Mouse (Mus musculus): ENCODE data around the gene Ero1lb.
A peak's percentile ranks its signal among the peaks of the same experiment; 100 is the strongest.

Ero1lb gene

GRCm38 (mm10) chr13:12565621-12566390 is at the start of gene Ero1lb:
Gene Ero1lb, plus strand, starts transcription at chr13:12565874.
- peak; percentile 98 for DNase-seq (ENCODE audit: low read depth)

GRCm38 (mm10) chr13:12519371-12519770 is 46.3 kb upstream of the Ero1lb start:
- DNase-seq (ENCODE audit: low read depth) = no peak

GRCm38 (mm10) chr13:12519955-12520584 is 45.6 kb upstream of the Ero1lb start, which contains the start of gene Edaradd:
Gene Edaradd, minus strand, starts transcription at chr13:12520438.
- no peak for DNase-seq (ENCODE audit: low read depth)

- no peak for DNase-seq (ENCODE audit: low read depth)
These were observed 43.3 kb upstream of the Ero1lb start for GRCm38 (mm10) chr13:12522346-12522745.

GRCm38 (mm10) chr13:12525678-12526077 is 40.0 kb upstream of the Ero1lb start:
- no peak for DNase-seq (ENCODE audit: low read depth)

GRCm38 (mm10) chr13:12534628-12535027 is 31.0 kb upstream of the Ero1lb start:
- peak; percentile 64 for DNase-seq (ENCODE audit: low read depth)

- DNase-seq (ENCODE audit: low read depth) = peak; percentile 77
These were observed 27.7 kb upstream of the Ero1lb start for GRCm38 (mm10) chr13:12537971-12538370.

GRCm38 (mm10) chr13:12539716-12540115 is 26.0 kb upstream of the Ero1lb start:
- DNase-seq (ENCODE audit: low read depth) = no peak

- no peak for DNase-seq (ENCODE audit: low read depth)
These were observed 25.6 kb upstream of the Ero1lb start for GRCm38 (mm10) chr13:12540119-12540518.

GRCm38 (mm10) chr13:12542006-12542981 is 23.4 kb upstream of the Ero1lb start:
- DNase-seq (ENCODE audit: low read depth) = peak; percentile 93

- DNase-seq (ENCODE audit: low read depth) = no peak
These were observed 22.4 kb upstream of the Ero1lb start for GRCm38 (mm10) chr13:12543246-12543645.

- DNase-seq (ENCODE audit: low read depth) = no peak
These were observed 21.6 kb upstream of the Ero1lb start for GRCm38 (mm10) chr13:12543880-12544568.

- no peak for DNase-seq (ENCODE audit: low read depth)
These were observed 11.5 kb upstream of the Ero1lb start for GRCm38 (mm10) chr13:12554211-12554610.

GRCm38 (mm10) chr13:12559044-12559443 is 6.6 kb upstream of the Ero1lb start:
- DNase-seq (ENCODE audit: low read depth) = no peak

GRCm38 (mm10) chr13:12559462-12560120 is 6.1 kb upstream of the Ero1lb start:
- no peak for DNase-seq (ENCODE audit: low read depth)

GRCm38 (mm10) chr13:12561729-12562128 is 3.9 kb upstream of the Ero1lb start:
- no peak for DNase-seq (ENCODE audit: low read depth)

GRCm38 (mm10) chr13:12562256-12562655 is 3.4 kb upstream of the Ero1lb start:
- DNase-seq (ENCODE audit: low read depth) = no peak

GRCm38 (mm10) chr13:12567936-12568335 is 2.3 kb downstream of the Ero1lb start:
- no peak for DNase-seq (ENCODE audit: low read depth)

- no peak for DNase-seq (ENCODE audit: low read depth)
These were observed 3.2 kb downstream of the Ero1lb start for GRCm38 (mm10) chr13:12568597-12569469.

GRCm38 (mm10) chr13:12569741-12570140 is 4.1 kb downstream of the Ero1lb start:
- peak; percentile 25 for DNase-seq (ENCODE audit: low read depth)
